Mouse (Mus musculus): ENCODE results near the gene Nudt14. TPM values are rescaled to one million over a fixed set of nuclear protein-coding genes. Genes with fewer than 3 reads are reported as not detected.

Gene Nudt14
- polyA plus RNA-seq, 1 experiment from 2014 or later = 101 TPM

- Histone ChIP-seq H3K27ac (ENCODE audit: low read length) (peak overlapping the region; percentile 91), H3K36me3 (ENCODE audit: insufficient read depth, low read length) (no peaks in the 10 kb centered on the region), H3K4me2 (replicated peaks; ENCODE audit: low read depth, low read length) (peak overlapping the region; percentile 62), H3K9ac (replicated peaks; ENCODE audit: low read depth) (peak overlapping the region; percentile 63), H3K4me1 (ENCODE audit: insufficient read depth, low read depth, low read length) (peaks cover 17% of the 10 kb centered on the region), H3K27me3 (replicated peaks; ENCODE audit: insufficient read depth, low read length) (no peaks in the 10 kb centered on the region), H3K4me3 (ENCODE audit: low read depth, low read length) (peak overlapping the region; percentile 65), H3K9me3 (ENCODE audit: low read length) (no peaks in the 10 kb centered on the region)
- DNase-seq (ENCODE audit: low spot score) = no peak
- WGBS = 28% methylated on average over 10 of the region's 10 CpGs
- ATAC-seq = peak; percentile 0; the same call in 1 of the 2 replicates
- TF ChIP-seq CTCF (IDR thresholded peaks at IDR 0.05) (no peak), EP300 (IDR thresholded peaks at IDR 0.05) (no peak)
Measured at GRCm38 (mm10) chr12:112941156-112941775, 658 bp downstream of the Nudt14 start.

- H3K4me3 ChIP-seq (ENCODE audit: low read depth, low read length) = no peak overlapping the region
- no peak for DNase-seq (ENCODE audit: low spot score)
- peaks cover 17% of the 10 kb centered on the region for H3K4me1 ChIP-seq (ENCODE audit: insufficient read depth, low read depth, low read length)
- H3K9me3 ChIP-seq (ENCODE audit: low read length) = no peaks in the 10 kb centered on the region
- no peak overlapping the region for H3K9ac ChIP-seq (replicated peaks; ENCODE audit: low read depth)
- no peak for TF ChIP-seq EP300 (IDR thresholded peaks at IDR 0.05)
- no peak for TF ChIP-seq CTCF (IDR thresholded peaks at IDR 0.05)
- no peak overlapping the region for H3K4me2 ChIP-seq (replicated peaks; ENCODE audit: low read depth, low read length)
- H3K27me3 ChIP-seq (replicated peaks; ENCODE audit: insufficient read depth, low read length) = no peaks in the 10 kb centered on the region
- ATAC-seq = no peak
- H3K27ac ChIP-seq (ENCODE audit: low read length) = peak overlapping the region; percentile 91
- H3K36me3 ChIP-seq (ENCODE audit: insufficient read depth, low read length) = no peaks in the 10 kb centered on the region
- 58% methylated on average over 9 of the region's 9 CpGs for WGBS
Measured at GRCm38 (mm10) chr12:112940710-112941109, 1.2 kb downstream of the Nudt14 start.

GRCm38 (mm10) chr12:112940238-112940637 lies 1.7 kb downstream of the Nudt14 start:
- no peak for ATAC-seq
- 65% methylated on average over 4 of the region's 4 CpGs for WGBS
- TF ChIP-seq CTCF (IDR thresholded peaks at IDR 0.05) = no peak
- no peak for TF ChIP-seq EP300 (IDR thresholded peaks at IDR 0.05)
- Histone ChIP-seq H3K4me2 (replicated peaks; ENCODE audit: low read depth, low read length) (no peak overlapping the region), H3K4me3 (ENCODE audit: low read depth, low read length) (no peak overlapping the region), H3K27me3 (replicated peaks; ENCODE audit: insufficient read depth, low read length) (no peaks in the 10 kb centered on the region), H3K4me1 (ENCODE audit: insufficient read depth, low read depth, low read length) (peaks cover 17% of the 10 kb centered on the region), H3K36me3 (ENCODE audit: insufficient read depth, low read length) (no peaks in the 10 kb centered on the region), H3K9me3 (ENCODE audit: low read length) (no peaks in the 10 kb centered on the region), H3K9ac (replicated peaks; ENCODE audit: low read depth) (no peak overlapping the region), H3K27ac (ENCODE audit: low read length) (no peak overlapping the region)
- DNase-seq (ENCODE audit: low spot score) = no peak

DNA sequence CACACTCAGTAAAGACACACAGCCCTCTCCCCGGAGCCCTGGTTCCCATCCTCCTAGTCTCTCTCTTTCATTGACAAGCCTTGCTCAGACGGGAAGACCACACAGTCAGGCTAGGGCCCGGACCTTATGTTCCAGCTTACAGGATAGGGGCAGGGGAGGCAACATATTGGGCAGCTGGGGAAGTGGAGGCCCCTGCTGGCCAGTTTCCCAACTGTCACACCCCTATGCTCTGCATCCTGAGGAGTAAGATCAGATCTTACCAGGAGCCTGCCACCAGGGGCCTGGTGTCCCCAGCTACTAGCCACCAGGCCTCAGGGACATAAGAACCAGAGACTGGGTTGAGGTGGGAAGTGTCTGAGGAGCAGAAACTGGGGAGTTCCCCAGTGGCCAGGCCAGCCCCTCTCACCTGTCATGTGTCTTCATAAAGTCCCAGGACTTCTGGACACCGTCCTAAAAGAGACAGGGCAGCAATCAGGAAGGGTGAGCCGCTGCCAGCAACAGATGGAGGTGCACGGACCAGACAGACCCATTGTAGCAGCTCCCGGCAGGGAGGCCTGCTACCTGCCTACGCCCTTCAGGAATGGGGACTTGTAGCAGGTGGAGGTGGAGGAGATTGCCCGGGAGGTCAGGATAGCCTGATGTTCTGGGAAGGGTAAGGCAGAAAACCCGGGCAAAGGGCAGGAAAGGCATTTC lies 2.9 kb downstream of the Nudt14 start:
- Histone ChIP-seq H3K9me3 (ENCODE audit: low read length) (no peaks in the 10 kb centered on the region), H3K27ac (ENCODE audit: low read length) (no peak overlapping the region), H3K4me3 (ENCODE audit: low read depth, low read length) (no peak overlapping the region), H3K36me3 (ENCODE audit: insufficient read depth, low read length) (no peaks in the 10 kb centered on the region), H3K4me2 (replicated peaks; ENCODE audit: low read depth, low read length) (no peak overlapping the region), H3K9ac (replicated peaks; ENCODE audit: low read depth) (no peak overlapping the region), H3K27me3 (replicated peaks; ENCODE audit: insufficient read depth, low read length) (no peaks in the 10 kb centered on the region), H3K4me1 (ENCODE audit: insufficient read depth, low read depth, low read length) (peaks cover 17% of the 10 kb centered on the region)
- ATAC-seq (peak; percentile 24), DNase-seq (ENCODE audit: low spot score) (peak; percentile 63)
- peak; percentile 75 for TF ChIP-seq CTCF (IDR thresholded peaks at IDR 0.05)
- TF ChIP-seq EP300 (IDR thresholded peaks at IDR 0.05) = no peak
- WGBS = 63% methylated on average over 10 of the region's 10 CpGs

- H3K4me3 ChIP-seq (ENCODE audit: low read depth, low read length) = no peak overlapping the region
- ATAC-seq (no peak), DNase-seq (ENCODE audit: low spot score) (no peak)
- no peak overlapping the region for H3K4me2 ChIP-seq (replicated peaks; ENCODE audit: low read depth, low read length)
- TF ChIP-seq CTCF (IDR thresholded peaks at IDR 0.05) (no peak), EP300 (IDR thresholded peaks at IDR 0.05) (no peak)
- 78% methylated on average over 10 of the region's 10 CpGs for WGBS
- no peak overlapping the region for H3K27ac ChIP-seq (ENCODE audit: low read length)
- H3K9ac ChIP-seq (replicated peaks; ENCODE audit: low read depth) = no peak overlapping the region
- H3K27me3 ChIP-seq (replicated peaks; ENCODE audit: insufficient read depth, low read length) = no peaks in the 10 kb centered on the region
- H3K4me1 ChIP-seq (ENCODE audit: insufficient read depth, low read depth, low read length) = peaks cover 17% of the 10 kb centered on the region
- no peaks in the 10 kb centered on the region for H3K36me3 ChIP-seq (ENCODE audit: insufficient read depth, low read length)
- H3K9me3 ChIP-seq (ENCODE audit: low read length) = no peaks in the 10 kb centered on the region
Measured at GRCm38 (mm10) chr12:112938366-112938765, 3.6 kb downstream of the Nudt14 start.

GRCm38 (mm10) chr12:112937906-112938305 lies 4.0 kb downstream of the Nudt14 start:
- Histone ChIP-seq H3K9me3 (ENCODE audit: low read length) (no peaks in the 10 kb centered on the region), H3K27ac (ENCODE audit: low read length) (no peak overlapping the region), H3K4me3 (ENCODE audit: low read depth, low read length) (no peak overlapping the region), H3K4me2 (replicated peaks; ENCODE audit: low read depth, low read length) (no peak overlapping the region), H3K36me3 (ENCODE audit: insufficient read depth, low read length) (no peaks in the 10 kb centered on the region), H3K9ac (replicated peaks; ENCODE audit: low read depth) (no peak overlapping the region), H3K27me3 (replicated peaks; ENCODE audit: insufficient read depth, low read length) (no peaks in the 10 kb centered on the region), H3K4me1 (ENCODE audit: insufficient read depth, low read depth, low read length) (peaks cover 17% of the 10 kb centered on the region)
- ATAC-seq (0 out of 2 replicates have a peak, but pooled peaks have one; percentile 1), DNase-seq (ENCODE audit: low spot score) (peak; percentile 59)
- 28% methylated on average over 9 of the region's 9 CpGs for WGBS
- TF ChIP-seq CTCF (IDR thresholded peaks at IDR 0.05) (no peak), EP300 (IDR thresholded peaks at IDR 0.05) (no peak)
